Mouse (Mus musculus): ENCODE measurements at regions not wholly inside any gene's neighbourhood (a gene's known extent, or its start where the extent isn't known, plus 50 kb on each side); places are given as distances from the start of the nearest gene placed in this dataset.

DNA sequence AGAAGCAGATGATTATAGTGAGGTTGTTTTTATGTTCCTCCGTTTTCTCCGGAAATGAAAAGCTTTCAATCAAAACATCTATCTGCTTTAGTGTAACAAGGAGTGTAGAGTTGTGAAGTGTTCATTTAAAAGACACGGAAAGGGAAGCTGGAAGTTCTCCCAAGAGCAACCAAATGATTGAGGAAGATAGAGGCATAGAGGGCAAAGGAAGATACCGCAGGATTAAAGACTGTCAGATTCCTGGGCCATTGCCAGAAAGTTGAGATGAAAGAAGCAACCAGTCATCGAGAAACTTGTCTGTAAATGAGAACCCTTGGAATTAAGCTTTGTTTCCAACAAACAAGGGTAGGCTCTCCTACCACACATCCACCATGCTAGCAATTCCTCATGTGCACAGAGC lies 198.1 kb upstream of the Sesn3 start:
- Histone ChIP-seq H3K4me2 (no peak overlapping the region), H3K9me3 (replicated peaks) (no peaks in the 10 kb centered on the region), H3K4me3 (replicated peaks) (no peak overlapping the region), H3K27me3 (no peaks in the 10 kb centered on the region), H3K27ac (no peak overlapping the region), H3K36me3 (no peaks in the 10 kb centered on the region), H3K4me1 (replicated peaks) (no peaks in the 10 kb centered on the region), H3K9ac (no peak overlapping the region)
- 58% methylated on average over 5 of the region's 5 CpGs for WGBS (ENCODE audit: insufficient replicate concordance)
- no peak for ATAC-seq (ENCODE audit: low read depth)
- no peak for DNase-seq

DNA sequence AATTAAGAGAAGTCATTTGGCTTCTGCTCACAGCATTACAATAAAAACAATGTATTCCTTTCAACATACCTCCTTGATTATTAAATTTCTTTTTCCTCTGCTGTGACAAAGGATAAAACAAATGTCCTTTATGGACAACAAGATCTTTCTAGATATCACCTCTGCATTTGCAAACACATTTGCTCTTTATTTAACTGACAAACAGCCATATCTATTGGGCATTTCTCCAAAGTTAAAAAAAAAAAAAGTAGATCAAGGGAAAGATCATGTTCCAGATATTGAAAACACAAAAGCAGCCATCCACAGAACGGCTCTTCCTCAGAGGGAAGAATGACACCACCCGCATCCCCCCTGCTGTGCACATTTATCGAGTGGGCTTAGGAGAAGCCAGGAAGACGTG lies 193.7 kb upstream of the Sesn3 start:
- ATAC-seq (ENCODE audit: low read depth) (no peak), DNase-seq (no peak)
- Histone ChIP-seq H3K9ac (no peak overlapping the region), H3K27me3 (no peaks in the 10 kb centered on the region), H3K36me3 (no peaks in the 10 kb centered on the region), H3K4me3 (replicated peaks) (no peak overlapping the region), H3K9me3 (replicated peaks) (no peaks in the 10 kb centered on the region), H3K27ac (no peak overlapping the region), H3K4me2 (no peak overlapping the region), H3K4me1 (replicated peaks) (no peaks in the 10 kb centered on the region)
- 49% methylated on average over 4 of the region's 4 CpGs for WGBS (ENCODE audit: insufficient replicate concordance)

DNA sequence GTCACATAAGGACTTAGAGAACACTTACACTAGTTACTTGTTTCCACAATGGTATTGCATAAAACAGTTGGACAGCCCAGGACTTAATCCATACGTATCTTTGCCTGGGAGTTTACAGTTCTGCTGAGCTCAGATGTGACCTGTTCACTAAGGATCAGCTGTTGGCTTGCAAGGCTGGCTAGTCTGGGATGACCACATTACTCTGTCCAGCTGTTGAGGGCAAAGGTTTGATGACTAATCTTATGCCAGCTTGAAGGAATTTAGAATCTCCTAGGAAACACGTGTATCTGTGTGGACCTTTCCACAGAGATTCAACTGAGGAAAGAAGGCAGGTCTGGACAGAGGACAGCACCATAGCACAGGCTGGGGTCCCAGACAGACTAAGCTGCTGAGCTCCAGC lies 188.7 kb upstream of the Sesn3 start:
- Histone ChIP-seq H3K36me3 (no peaks in the 10 kb centered on the region), H3K4me1 (replicated peaks) (no peaks in the 10 kb centered on the region), H3K27ac (no peak overlapping the region), H3K9me3 (replicated peaks) (no peaks in the 10 kb centered on the region), H3K4me2 (no peak overlapping the region), H3K4me3 (replicated peaks) (no peak overlapping the region), H3K9ac (no peak overlapping the region), H3K27me3 (no peaks in the 10 kb centered on the region)
- DNase-seq (no peak), ATAC-seq (ENCODE audit: low read depth) (no peak)
- WGBS (ENCODE audit: insufficient replicate concordance), result 51% methylated on average over 2 of the region's 2 CpGs

DNA sequence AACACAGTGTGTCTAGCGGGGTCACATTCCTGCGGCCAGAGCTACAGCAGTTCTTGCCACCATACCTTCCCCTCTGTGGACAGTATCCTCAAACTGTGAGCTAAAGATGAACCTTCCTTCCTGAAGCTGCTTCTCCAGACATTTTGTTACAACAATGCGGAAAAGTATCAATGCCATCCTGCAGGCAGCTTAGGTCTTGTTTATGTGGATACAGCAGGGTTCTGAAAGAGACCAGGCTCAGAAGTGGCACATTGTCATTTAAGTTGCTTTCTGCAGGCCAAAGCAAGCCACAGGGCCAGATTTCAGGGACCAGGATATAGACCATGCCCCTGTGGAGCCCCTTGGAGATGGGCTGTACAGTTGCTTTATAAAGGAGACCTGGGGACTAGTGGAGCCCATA lies 188.3 kb upstream of the Sesn3 start:
- no peak for ATAC-seq (ENCODE audit: low read depth)

DNA sequence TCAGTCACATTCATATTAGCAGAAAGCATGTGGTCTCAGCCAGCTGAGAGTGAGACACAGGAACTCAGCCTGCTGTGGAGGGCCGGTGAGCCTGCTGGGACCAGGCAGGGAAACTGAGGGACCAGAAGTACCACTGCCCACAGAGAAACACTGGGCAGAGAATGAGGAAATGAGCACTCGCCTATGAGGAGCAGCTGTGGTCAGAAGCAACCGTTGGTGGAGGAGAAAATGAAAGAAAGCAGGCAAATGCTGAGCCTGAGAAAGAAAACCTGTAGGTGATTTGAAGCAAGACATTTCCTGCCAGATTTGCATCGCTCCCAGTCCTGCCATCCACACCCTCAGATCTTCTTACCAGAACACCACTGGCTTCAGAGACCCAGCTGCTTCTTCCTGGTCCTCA lies 187.0 kb upstream of the Sesn3 start:
- Histone ChIP-seq H3K9me3 (replicated peaks) (no peaks in the 10 kb centered on the region), H3K9ac (no peak overlapping the region), H3K36me3 (no peaks in the 10 kb centered on the region), H3K27ac (no peak overlapping the region), H3K27me3 (no peaks in the 10 kb centered on the region), H3K4me3 (replicated peaks) (no peak overlapping the region), H3K4me2 (no peak overlapping the region), H3K4me1 (replicated peaks) (no peaks in the 10 kb centered on the region)
- DNase-seq (no peak), ATAC-seq (ENCODE audit: low read depth) (no peak)
- WGBS (ENCODE audit: insufficient replicate concordance), result 36% methylated on average over 4 of the region's 4 CpGs

More for the DNA sequence above, 188.3 kb upstream of the Sesn3 start:
- Histone ChIP-seq H3K27me3 (no peaks in the 10 kb centered on the region), H3K4me3 (replicated peaks) (no peak overlapping the region), H3K4me1 (replicated peaks) (no peaks in the 10 kb centered on the region), H3K9me3 (replicated peaks) (no peaks in the 10 kb centered on the region), H3K9ac (no peak overlapping the region), H3K27ac (no peak overlapping the region), H3K4me2 (no peak overlapping the region), H3K36me3 (no peaks in the 10 kb centered on the region)
- 55% methylated on average over 3 of the region's 3 CpGs for WGBS (ENCODE audit: insufficient replicate concordance)
- DNase-seq, result no peak

DNA sequence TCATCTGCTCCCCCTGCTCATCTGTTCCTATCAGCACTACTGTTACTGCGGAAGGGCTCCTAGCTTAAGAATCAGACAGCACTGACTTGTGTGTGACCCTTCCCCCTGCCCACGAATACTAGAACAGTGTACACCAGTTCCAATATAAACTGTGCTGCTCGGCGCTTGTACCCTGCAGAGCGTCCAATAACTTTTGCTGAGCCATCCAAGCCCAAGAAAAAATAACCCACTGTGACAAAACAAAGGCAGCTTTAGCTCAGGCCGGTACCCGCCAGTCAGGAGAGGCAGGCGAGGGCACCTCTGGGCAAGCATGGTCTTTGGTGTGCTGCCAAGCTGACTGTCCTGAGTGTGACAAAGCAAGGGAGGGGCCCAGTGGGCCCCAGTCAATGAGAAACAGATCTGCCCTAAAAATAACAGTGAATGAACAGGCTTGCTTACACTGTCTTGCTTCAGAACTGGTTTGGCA lies 185.0 kb upstream of the Sesn3 start:
- no peak for DNase-seq
- H3K9me3 ChIP-seq (replicated peaks), result no peaks in the 10 kb centered on the region
- 72% methylated on average over 8 of the region's 8 CpGs for WGBS (ENCODE audit: insufficient replicate concordance)

DNA sequence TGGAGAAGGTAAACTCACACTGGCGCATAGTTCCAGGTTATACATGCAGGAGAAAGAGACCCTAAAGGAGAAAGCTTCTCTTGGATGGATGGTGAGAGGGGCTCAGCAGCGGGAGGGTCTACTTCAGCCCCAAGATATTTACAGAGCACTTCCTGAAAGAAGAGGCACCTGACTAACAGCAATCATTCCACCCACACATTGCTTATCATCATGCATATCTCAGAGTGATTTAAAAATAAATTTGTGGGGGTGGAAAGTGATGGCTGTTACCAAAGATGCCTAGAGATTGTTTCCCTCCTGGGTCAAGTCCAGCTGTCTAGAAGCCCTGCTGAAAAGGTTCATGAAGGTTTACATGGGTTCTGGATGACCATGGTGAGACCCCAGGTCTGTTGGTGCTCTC lies 184.4 kb upstream of the Sesn3 start:
- H3K27ac ChIP-seq, result no peak overlapping the region
- no peaks in the 10 kb centered on the region for H3K36me3 ChIP-seq
- WGBS (ENCODE audit: insufficient replicate concordance), result 78% methylated on average over 2 of the region's 2 CpGs
- no peak overlapping the region for H3K4me3 ChIP-seq (replicated peaks)
- DNase-seq (no peak), ATAC-seq (ENCODE audit: low read depth) (no peak)
- H3K9me3 ChIP-seq (replicated peaks), result no peaks in the 10 kb centered on the region
- H3K27me3 ChIP-seq, result no peaks in the 10 kb centered on the region
- H3K9ac ChIP-seq, result no peak overlapping the region
- no peaks in the 10 kb centered on the region for H3K4me1 ChIP-seq (replicated peaks)
- no peak overlapping the region for H3K4me2 ChIP-seq

More for the DNA sequence above, 185.0 kb upstream of the Sesn3 start:
- Histone ChIP-seq H3K4me3 (replicated peaks) (no peak overlapping the region), H3K9ac (no peak overlapping the region), H3K27me3 (no peaks in the 10 kb centered on the region), H3K27ac (no peak overlapping the region), H3K36me3 (no peaks in the 10 kb centered on the region), H3K4me1 (replicated peaks) (no peaks in the 10 kb centered on the region), H3K4me2 (no peak overlapping the region)
- ATAC-seq (ENCODE audit: low read depth), result no peak

DNA sequence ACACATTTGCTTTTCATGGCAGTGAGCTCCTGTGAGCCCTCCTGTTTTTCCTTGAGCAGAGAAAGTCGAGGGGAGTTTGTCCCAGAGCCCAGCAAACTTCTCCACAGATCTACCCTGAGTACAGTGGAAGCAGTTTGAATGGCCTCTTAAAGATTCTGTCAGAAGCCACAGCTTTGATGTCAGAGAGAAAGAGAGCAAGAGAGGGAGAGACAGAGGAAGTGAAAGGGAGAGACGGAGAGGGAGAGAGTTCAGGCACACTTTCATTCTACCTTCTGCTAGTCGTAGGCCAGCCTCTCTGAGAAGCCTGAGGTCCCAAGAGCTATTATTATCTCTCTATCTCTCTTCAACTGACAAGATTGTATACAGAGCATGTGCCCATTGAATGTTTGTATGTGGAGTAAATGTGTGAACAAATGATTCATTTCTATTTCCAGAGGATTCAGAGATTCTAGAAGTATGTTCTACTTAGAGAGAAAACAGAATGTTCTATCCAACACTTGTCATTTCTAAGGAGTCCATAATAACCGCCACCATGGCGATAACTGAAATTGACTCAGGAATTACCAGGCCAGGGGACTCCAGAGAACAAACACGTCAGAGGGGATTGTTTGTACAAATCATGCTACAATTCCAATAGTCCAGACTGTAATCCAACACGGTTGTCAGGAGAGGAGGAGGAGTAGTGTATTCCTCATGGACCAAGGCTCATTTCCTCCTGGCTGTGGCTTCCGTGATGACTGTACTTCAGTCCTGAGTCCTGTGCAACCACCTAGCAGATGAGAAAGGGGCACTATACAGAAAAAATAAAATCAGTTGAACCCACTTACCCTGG lies 183.6 kb upstream of the Sesn3 start:
- ATAC-seq (ENCODE audit: low read depth), result no peak
- Histone ChIP-seq H3K9me3 (replicated peaks) (no peaks in the 10 kb centered on the region), H3K4me3 (replicated peaks) (no peak overlapping the region), H3K36me3 (no peaks in the 10 kb centered on the region), H3K9ac (no peak overlapping the region), H3K27ac (no peak overlapping the region), H3K4me2 (no peak overlapping the region), H3K4me1 (replicated peaks) (no peaks in the 10 kb centered on the region), H3K27me3 (no peaks in the 10 kb centered on the region)
- DNase-seq, result no peak
- WGBS (ENCODE audit: insufficient replicate concordance), result 57% methylated on average over 8 of the region's 8 CpGs

DNA sequence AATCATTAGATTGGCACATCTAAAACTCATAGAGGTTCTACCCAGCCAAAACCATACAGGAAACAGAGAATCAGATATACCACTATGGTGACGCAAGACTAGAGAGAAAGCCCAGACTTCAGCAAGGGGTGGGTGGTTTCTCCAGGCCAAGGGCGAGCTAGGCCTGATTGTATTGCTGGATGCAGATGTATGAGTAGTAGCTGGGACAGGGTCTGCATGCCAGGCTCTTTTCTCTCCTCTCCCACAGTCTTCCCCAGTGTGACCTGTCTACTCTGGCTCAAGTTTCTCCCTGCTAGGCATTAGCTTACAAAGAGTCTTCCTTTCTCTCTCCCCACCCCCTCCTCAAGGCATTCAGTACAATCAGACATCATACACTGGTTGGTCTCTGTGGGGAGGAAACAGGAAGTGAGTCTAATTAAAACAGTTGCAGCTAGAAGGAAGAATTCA lies 181.8 kb upstream of the Sesn3 start:
- ATAC-seq (ENCODE audit: low read depth) (no peak), DNase-seq (no peak)
- 25% methylated on average over 2 of the region's 2 CpGs for WGBS (ENCODE audit: insufficient replicate concordance)
- no peak overlapping the region for H3K4me2 ChIP-seq
- no peaks in the 10 kb centered on the region for H3K4me1 ChIP-seq (replicated peaks)
- H3K9me3 ChIP-seq (replicated peaks), result no peaks in the 10 kb centered on the region
- no peaks in the 10 kb centered on the region for H3K27me3 ChIP-seq
- H3K9ac ChIP-seq, result no peak overlapping the region
- no peak overlapping the region for H3K27ac ChIP-seq
- H3K36me3 ChIP-seq, result no peaks in the 10 kb centered on the region
- no peak overlapping the region for H3K4me3 ChIP-seq (replicated peaks)

DNA sequence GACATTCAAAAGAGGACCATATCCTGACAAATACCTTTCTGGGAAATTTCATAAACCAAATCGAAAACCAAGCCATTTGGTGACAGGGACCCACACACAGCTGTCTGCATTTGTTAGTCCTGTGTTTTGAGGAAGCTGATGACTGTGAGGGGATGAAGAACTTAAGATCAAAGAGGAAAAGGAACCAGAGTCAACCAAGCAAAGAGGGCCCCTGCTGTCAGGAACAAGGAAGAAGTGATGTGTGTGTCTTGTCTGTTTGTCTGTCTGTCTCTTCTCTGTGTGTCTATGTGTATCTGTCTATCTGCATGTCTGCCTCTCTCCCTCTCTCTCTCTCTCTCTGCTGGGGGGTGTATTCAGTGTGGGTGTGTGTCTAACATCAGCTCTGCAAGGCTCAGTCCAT lies 171.3 kb upstream of the Sesn3 start:
- no peaks in the 10 kb centered on the region for H3K9me3 ChIP-seq (replicated peaks)
- no peak overlapping the region for H3K4me3 ChIP-seq (replicated peaks)
- no peak overlapping the region for H3K4me2 ChIP-seq
- no peak overlapping the region for H3K27ac ChIP-seq
- H3K9ac ChIP-seq, result no peak overlapping the region
- H3K4me1 ChIP-seq (replicated peaks), result no peaks in the 10 kb centered on the region
- DNase-seq (no peak), ATAC-seq (ENCODE audit: low read depth) (no peak)
- no peaks in the 10 kb centered on the region for H3K36me3 ChIP-seq
- WGBS (ENCODE audit: insufficient replicate concordance), result 46% methylated on average over 1 of the region's 1 CpGs
- no peaks in the 10 kb centered on the region for H3K27me3 ChIP-seq

DNA sequence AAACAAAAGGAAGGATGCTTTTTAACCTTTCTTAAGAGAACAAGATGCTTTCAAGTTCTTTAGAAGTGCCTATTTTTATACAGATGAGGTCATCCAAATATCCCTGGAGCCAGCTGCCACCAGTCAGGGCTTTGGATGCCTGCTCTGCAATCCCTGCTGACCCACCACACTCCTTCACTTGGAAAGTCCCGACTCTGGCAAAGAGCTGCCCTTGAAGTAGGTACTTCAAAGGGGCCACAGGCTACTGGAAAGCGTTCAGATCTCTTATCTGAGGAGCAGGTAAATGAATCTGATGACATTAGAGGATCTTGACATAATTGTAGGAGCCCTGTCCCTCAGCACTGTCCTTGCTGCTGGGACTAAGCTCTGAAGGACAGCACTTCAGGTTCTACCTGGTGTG lies 169.9 kb upstream of the Sesn3 start:
- Histone ChIP-seq H3K27ac (no peak overlapping the region), H3K4me3 (replicated peaks) (no peak overlapping the region), H3K9ac (no peak overlapping the region), H3K9me3 (replicated peaks) (no peaks in the 10 kb centered on the region), H3K4me2 (no peak overlapping the region), H3K27me3 (no peaks in the 10 kb centered on the region), H3K4me1 (replicated peaks) (no peaks in the 10 kb centered on the region), H3K36me3 (no peaks in the 10 kb centered on the region)
- ATAC-seq (ENCODE audit: low read depth) (no peak), DNase-seq (no peak)
- 37% methylated on average over 2 of the region's 2 CpGs for WGBS (ENCODE audit: insufficient replicate concordance)

DNA sequence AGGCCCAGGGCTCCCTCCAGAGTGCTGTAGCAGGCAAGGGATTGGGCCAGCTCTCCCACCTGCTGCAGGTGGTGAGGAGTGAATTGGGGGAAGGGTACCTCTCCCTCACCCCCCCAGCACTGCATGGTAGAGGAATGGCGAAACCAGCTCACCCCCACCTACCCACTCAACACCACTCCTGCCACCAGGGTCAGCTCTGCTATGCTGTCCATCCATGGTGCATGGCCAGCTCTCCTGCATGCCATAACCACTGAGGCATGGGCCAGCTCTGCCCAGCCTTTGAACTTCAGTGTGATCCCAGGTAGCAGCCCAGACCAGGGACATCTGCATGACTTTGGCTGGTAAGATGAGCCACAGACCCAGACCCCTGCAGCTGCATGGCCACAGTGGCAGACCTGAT lies 168.5 kb upstream of the Sesn3 start:
- Histone ChIP-seq H3K9me3 (replicated peaks) (no peaks in the 10 kb centered on the region), H3K9ac (no peak overlapping the region), H3K27me3 (no peaks in the 10 kb centered on the region), H3K4me3 (replicated peaks) (no peak overlapping the region), H3K27ac (no peak overlapping the region), H3K4me1 (replicated peaks) (no peaks in the 10 kb centered on the region), H3K4me2 (no peak overlapping the region), H3K36me3 (no peaks in the 10 kb centered on the region)
- no peak for DNase-seq
- 71% methylated on average over 1 of the region's 1 CpGs for WGBS (ENCODE audit: insufficient replicate concordance)
- no peak for ATAC-seq (ENCODE audit: low read depth)
